Mouse (Mus musculus) hindbrain, embryonic 11.5 days (tissue): ENCODE data around the gene Nrg3. TPM values are rescaled to one million over a fixed set of nuclear protein-coding genes. Genes with fewer than 3 reads are reported as not detected.

Experiments used
- ATAC-seq: fragments of 200-750 bp; cut with Nextera tagmentation; 2 replicates; pipeline ENCODE4 v1.8.0; 2017; ENCODE audit warnings: mild to moderate bottlenecking, moderate TSS enrichment, moderate library complexity; ENCODE audit not compliant: low FRiP score
- DNase-seq: peaks from one replicate; pipeline ENCODE4 v3.0.0-alpha.2; 2015; ENCODE audit warnings: low spot score
- H3K27ac ChIP-seq: fragments of 300-500 bp; sonication (generic); 2 replicates; pipeline ENCODE4 v1.5.1; 2014; ENCODE audit warnings: mild to moderate bottlenecking, low read depth, low read length
- H3K27me3 ChIP-seq: fragments of 300-500 bp; sonication (generic); 2 replicates; pipeline ENCODE4 v1.6.1; 2014; ENCODE audit warnings: mild to moderate bottlenecking, low read length, moderate library complexity, mixed read lengths; ENCODE audit not compliant: control insufficient read depth, insufficient read depth
- H3K36me3 ChIP-seq: fragments of 300-500 bp; sonication (generic); 2 replicates; pipeline ENCODE4 v1.6.1; 2014; ENCODE audit warnings: mild to moderate bottlenecking, low read length, moderate library complexity, mixed read lengths; ENCODE audit not compliant: control insufficient read depth, insufficient read depth
- H3K4me1 ChIP-seq: fragments of 300-500 bp; sonication (generic); replicated peaks from 2 replicates; pipeline ENCODE4 v1.6.1; 2014; ENCODE audit warnings: low read length, mixed read lengths; ENCODE audit not compliant: control insufficient read depth, insufficient read depth
- H3K4me2 ChIP-seq: fragments of 300-500 bp; sonication (generic); replicated peaks from 2 replicates; pipeline ENCODE4 v1.6.1; 2014; ENCODE audit warnings: mild to moderate bottlenecking, low read depth, low read length
- H3K4me3 ChIP-seq: fragments of 300-500 bp; sonication (generic); 2 replicates; pipeline ENCODE4 v1.5.1; 2014; ENCODE audit warnings: low read depth, low read length
- H3K9ac ChIP-seq: fragments of 300-500 bp; sonication (generic); 2 replicates; pipeline ENCODE4 v1.6.1; 2014; ENCODE audit warnings: low read depth, low read length
- H3K9me3 ChIP-seq: fragments of 300-500 bp; sonication (generic); 2 replicates; pipeline ENCODE4 v1.6.1; 2016; ENCODE audit warnings: low read length; ENCODE audit not compliant: control insufficient read depth
- WGBS: fragments of 180-500 bp; shearing (Covaris S2); extraction: QIAGEN DNeasy Blood & Tissue Kit; methylation state at CpG from one replicate; pipeline ENCODE4 v1.1.7; 2014; 5-methylcytosine and 5-hydroxymethylcytosine counted together
- polyA plus RNA-seq: library from polyadenylated mRNA; unstranded; fragments of >200 nt; fragmentation: Nextera tagmentation; extraction: Ambion mirVana; gene quantifications from 2 replicates; pipeline ENCODE4 v1.2.1, GENCODE M21; 2014

Gene Nrg3
- polyA plus RNA-seq, 1 experiment from 2014 or later = 2.0 TPM

DNA sequence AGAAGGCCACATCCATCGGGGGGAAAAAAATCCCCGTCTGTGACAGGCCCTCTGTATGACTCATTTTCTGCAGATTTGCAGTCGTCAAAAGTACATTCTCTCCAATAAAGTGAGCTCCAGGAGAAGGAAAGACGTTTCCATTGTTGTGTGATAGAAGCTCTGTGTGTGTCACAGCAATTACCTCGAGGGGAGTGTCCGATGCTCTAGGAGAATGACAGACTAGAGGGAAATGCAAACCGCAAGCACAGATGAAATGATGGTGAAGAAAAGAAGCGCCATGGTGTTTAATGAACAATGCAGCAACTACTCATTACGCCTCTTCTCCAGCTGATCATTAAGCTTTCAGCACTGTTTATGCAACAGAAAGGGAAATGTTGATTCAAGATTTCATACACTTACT lies 59.6 kb downstream of the Nrg3 start:
- Histone ChIP-seq H3K36me3 (no peaks in the 10 kb centered on the region), H3K4me2 (no peak overlapping the region), H3K27ac (no peak overlapping the region), H3K4me1 (no peaks in the 10 kb centered on the region), H3K9ac (no peak overlapping the region), H3K9me3 (no peaks in the 10 kb centered on the region), H3K27me3 (no peaks in the 10 kb centered on the region), H3K4me3 (no peak overlapping the region)
- DNase-seq = no peak
- 48% methylated on average over 9 of the region's 9 CpGs for WGBS
- peak; percentile 19; the same call in 1 of the 2 replicates for ATAC-seq

DNA sequence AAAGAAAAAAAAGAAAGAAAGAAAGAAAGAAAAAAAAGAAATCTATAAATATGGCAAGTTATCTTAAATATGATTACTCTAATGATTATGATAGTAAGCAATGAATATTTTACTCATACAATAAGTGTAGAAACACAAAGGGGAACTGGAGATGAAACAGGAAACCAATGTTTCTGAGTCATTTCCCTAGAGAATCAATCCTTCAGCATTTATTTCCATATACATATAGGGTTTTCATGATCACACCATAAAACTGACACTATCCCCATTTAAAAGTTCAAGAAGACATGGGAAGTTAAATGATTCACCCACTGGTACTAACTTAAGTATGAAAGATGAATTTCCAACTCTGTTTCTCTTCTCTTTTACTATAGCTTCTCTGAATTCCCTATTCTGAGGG lies 86.0 kb downstream of the Nrg3 start:
- Histone ChIP-seq H3K9me3 (no peaks in the 10 kb centered on the region), H3K27ac (no peak overlapping the region), H3K4me3 (no peak overlapping the region), H3K27me3 (no peaks in the 10 kb centered on the region), H3K36me3 (no peaks in the 10 kb centered on the region), H3K4me2 (no peak overlapping the region), H3K4me1 (no peaks in the 10 kb centered on the region), H3K9ac (no peak overlapping the region)
- ATAC-seq (no peak), DNase-seq (no peak)

DNA sequence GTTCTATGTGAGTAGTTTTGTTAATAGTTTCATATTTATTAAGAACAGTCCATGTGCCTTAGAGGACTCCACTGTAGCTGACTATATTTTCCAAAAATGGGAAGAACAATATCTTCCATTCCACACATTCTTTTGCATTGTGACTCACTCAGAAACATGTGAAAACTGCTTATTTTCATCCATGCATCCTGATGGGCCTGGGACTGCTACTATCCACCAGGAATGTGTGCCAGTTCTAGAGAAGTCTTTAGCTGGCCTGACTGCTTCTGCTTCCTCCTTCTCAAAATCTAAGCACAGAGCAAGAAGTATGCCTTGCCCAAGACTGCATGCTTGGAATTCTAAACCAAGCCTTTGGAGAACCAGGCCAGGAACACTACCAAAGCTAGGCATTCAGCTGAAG lies 91.6 kb downstream of the Nrg3 start:
- ATAC-seq = no peak
- H3K4me3 ChIP-seq = no peak overlapping the region
- H3K27ac ChIP-seq = no peak overlapping the region
- H3K9ac ChIP-seq = no peak overlapping the region
- no peaks in the 10 kb centered on the region for H3K27me3 ChIP-seq
- H3K9me3 ChIP-seq = no peaks in the 10 kb centered on the region
- no peak for DNase-seq
- H3K4me2 ChIP-seq = no peak overlapping the region
- no peaks in the 10 kb centered on the region for H3K36me3 ChIP-seq
- H3K4me1 ChIP-seq = no peaks in the 10 kb centered on the region

DNA sequence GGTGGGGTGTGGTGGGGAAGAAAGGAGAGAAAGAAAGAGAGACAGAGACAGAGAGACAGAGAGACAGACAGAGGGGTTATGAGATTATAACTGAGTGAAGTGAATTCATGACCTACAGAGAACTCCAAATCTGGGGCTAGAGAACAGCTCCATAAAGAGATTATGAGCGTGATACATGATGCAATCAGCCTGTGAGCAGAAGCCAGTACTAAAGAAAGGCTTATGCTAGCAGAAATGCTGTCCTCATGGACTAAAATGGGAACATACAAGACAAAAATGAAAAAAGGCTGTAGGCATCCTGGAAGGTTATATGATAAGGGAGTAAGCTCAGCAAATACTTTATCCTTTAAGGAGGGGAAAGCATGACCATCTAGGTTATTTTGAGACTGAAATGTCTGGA lies 99.7 kb downstream of the Nrg3 start:
- no peak for ATAC-seq
- Histone ChIP-seq H3K4me1 (no peaks in the 10 kb centered on the region), H3K4me3 (no peak overlapping the region), H3K27ac (no peak overlapping the region), H3K27me3 (no peaks in the 10 kb centered on the region), H3K9ac (no peak overlapping the region), H3K9me3 (no peaks in the 10 kb centered on the region), H3K36me3 (no peaks in the 10 kb centered on the region), H3K4me2 (no peak overlapping the region)
- WGBS = 82% methylated on average over 1 of the region's 1 CpGs
- DNase-seq = no peak

DNA sequence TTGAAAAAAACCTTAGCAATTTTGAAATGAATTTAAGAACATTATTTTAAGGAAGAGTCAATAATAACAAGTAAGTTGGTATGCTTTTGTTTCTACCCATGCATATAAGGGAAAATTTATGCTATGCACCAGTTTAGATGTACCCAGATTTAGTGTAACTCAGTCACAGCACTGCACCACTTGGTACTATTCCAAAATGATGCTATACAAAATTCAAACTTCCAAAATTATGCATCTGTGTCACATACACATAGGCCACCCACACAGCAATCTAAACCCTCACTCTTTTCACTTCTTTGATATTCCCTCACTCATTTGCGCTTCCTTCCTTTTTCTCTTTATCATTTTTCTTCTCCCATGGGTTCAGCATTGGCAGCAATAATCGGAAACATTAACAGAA lies 116.6 kb downstream of the Nrg3 start:
- no peaks in the 10 kb centered on the region for H3K27me3 ChIP-seq
- no peak for DNase-seq
- WGBS = 90% methylated on average over 2 of the region's 2 CpGs
- no peak overlapping the region for H3K4me2 ChIP-seq
- H3K27ac ChIP-seq = no peak overlapping the region
- H3K4me3 ChIP-seq = no peak overlapping the region
- H3K9me3 ChIP-seq = no peaks in the 10 kb centered on the region
- no peaks in the 10 kb centered on the region for H3K4me1 ChIP-seq
- no peaks in the 10 kb centered on the region for H3K36me3 ChIP-seq
- no peak for ATAC-seq
- no peak overlapping the region for H3K9ac ChIP-seq

DNA sequence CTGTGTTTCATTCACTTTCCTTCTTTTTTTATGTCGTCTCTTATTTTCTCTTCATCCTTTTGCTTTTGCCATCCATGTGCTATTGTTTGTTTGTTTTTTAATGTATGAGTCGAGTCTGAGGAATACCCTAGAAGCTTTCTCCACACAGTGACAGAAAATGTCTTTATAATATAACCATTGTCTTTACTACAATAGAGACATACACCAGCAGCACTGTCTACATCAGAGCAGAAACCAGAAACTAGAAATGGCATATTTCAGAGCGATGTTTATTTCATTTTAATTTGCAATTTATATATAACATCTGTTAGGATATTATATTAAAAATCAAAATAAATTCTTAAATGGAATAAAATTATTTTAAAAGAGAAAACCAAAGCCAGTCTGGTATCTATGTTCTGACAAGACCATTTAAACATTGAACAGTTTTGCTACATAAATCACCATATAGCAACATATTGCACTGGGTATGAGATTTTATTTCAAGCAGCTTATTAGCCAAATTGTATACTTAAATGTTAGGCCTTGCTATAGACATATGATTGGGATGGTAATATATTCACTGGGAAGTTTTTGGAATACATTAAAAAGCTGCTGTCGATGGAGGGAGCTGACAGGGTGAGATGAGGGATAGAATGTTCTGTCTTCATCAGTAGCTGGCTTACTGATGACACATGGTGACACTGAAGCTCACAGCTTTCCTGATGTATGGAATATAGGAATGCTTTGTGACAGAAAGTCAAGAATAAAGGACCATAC lies 120.7 kb downstream of the Nrg3 start:
- Histone ChIP-seq H3K4me2 (no peak overlapping the region), H3K27me3 (no peaks in the 10 kb centered on the region), H3K27ac (no peak overlapping the region), H3K36me3 (no peaks in the 10 kb centered on the region), H3K9me3 (no peaks in the 10 kb centered on the region), H3K4me3 (no peak overlapping the region), H3K4me1 (no peaks in the 10 kb centered on the region), H3K9ac (no peak overlapping the region)
- DNase-seq = no peak
- 76% methylated on average over 4 of the region's 4 CpGs for WGBS
- ATAC-seq = no peak

DNA sequence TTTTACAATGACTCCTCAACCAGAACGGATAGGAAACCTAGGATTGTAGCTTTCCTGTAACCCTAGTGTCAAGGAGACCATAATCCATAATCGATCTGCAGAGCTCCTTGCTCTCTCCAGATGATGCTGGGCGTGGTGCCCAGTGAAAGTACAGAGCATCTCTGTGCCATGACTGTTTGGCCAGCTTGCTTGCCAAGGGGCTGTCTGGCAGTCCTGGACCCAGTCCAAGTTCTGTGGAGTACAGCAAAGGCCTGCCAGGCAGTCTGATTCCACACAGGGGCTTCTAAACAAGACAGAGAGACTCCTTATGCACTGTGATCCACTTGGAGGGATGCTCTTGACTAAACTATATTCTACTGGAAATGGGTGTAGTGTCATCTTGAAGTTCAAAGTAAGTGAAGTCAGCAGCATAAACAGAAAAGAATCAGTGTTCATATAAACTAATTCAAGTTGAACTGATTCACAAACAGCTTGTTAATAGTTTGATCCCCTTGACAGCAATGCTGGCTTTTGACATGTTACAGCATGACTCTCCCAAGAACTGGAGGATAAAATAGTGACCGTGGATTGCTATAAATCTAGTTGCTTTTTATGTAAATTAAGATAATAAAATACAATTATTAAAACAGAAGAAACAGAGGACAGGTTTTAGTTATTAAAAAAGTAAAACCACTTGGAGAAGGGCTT lies 155.3 kb downstream of the Nrg3 start:
- no peak for DNase-seq

DNA sequence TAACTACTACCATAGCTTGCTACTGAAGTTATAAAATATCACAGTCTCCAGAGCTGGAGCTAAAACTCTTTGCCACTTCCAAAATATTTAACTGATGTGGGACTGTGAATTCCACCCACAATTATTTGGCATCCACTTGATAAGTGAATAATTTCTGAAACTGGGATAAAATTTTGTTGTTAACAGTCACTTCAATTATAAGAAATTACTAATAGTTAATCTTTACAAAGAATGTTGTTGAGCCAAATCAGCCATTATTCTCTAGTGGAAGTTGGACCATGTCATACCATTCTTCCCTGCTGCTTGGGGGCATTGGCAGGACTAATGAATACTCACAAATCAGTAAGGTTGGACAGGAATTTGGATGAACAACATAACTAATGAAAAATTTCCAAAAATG lies 158.8 kb downstream of the Nrg3 start:
- no peak for DNase-seq

More for the DNA sequence above, 155.3 kb downstream of the Nrg3 start:
- no peak overlapping the region for H3K4me3 ChIP-seq
- no peak overlapping the region for H3K9ac ChIP-seq
- H3K27me3 ChIP-seq = no peaks in the 10 kb centered on the region
- no peaks in the 10 kb centered on the region for H3K36me3 ChIP-seq
- no peak overlapping the region for H3K4me2 ChIP-seq
- no peaks in the 10 kb centered on the region for H3K4me1 ChIP-seq
- H3K27ac ChIP-seq = no peak overlapping the region
- WGBS = 83% methylated on average over 4 of the region's 4 CpGs
- no peak for ATAC-seq
- H3K9me3 ChIP-seq = no peaks in the 10 kb centered on the region

DNA sequence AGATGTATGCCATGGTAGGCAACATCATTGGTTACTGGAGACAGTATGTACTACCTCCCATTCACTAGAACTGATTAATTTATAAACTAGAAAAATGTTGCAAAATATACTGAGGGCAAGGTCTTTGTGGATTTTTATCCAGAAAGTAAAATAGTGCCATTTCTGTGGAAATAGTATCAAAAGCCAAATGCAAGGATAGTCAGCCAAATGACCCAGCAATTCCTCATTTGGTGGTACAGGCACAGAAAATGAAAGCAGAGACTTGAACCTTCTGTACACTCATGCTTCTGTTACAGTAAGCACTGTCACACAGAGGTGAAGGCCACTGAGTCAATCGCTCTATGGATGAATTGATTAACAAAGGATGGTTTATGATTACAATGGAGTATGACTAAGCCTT lies 207.8 kb downstream of the Nrg3 start:
- H3K4me2 ChIP-seq = no peak overlapping the region
- H3K4me3 ChIP-seq = no peak overlapping the region
- no peak overlapping the region for H3K9ac ChIP-seq
- H3K9me3 ChIP-seq = no peaks in the 10 kb centered on the region
- no peak overlapping the region for H3K27ac ChIP-seq
- DNase-seq = no peak
- H3K27me3 ChIP-seq = no peaks in the 10 kb centered on the region
- H3K4me1 ChIP-seq = no peaks in the 10 kb centered on the region
- WGBS = 86% methylated on average over 1 of the region's 1 CpGs
- H3K36me3 ChIP-seq = no peaks in the 10 kb centered on the region
- ATAC-seq = no peak

More for the DNA sequence above, 158.8 kb downstream of the Nrg3 start:
- ATAC-seq = no peak
- H3K4me1 ChIP-seq = no peaks in the 10 kb centered on the region
- H3K27me3 ChIP-seq = no peaks in the 10 kb centered on the region
- no peak overlapping the region for H3K27ac ChIP-seq
- H3K4me3 ChIP-seq = no peak overlapping the region
- no peak overlapping the region for H3K9ac ChIP-seq
- no peaks in the 10 kb centered on the region for H3K36me3 ChIP-seq
- H3K9me3 ChIP-seq = no peaks in the 10 kb centered on the region
- no peak overlapping the region for H3K4me2 ChIP-seq
